In genomic region chr4:4645264-4645663, GRCm38 (mm10) we compare ENCODE assay signal across 14 mouse cellular contexts.
"Had no signal": no experiment of that assay in that cellular context is flagged by ENCODE, and none has a peak within 500 bp of the region (broad histone marks: within the 10 kb centered on the region; RNA-seq: fewer than 3 reads in every experiment).

No protein-coding gene starts in this region.

- H3K4me3 ChIP-seq: kidney, embryonic 15.5 days; limb, embryonic 13.5 days; liver, embryonic 15.5 days; lung, embryonic 15.5 days; myocyte; neural tube, embryonic 15.5 days had no signal

- H3K9me3 ChIP-seq: kidney, embryonic 15.5 days; limb, embryonic 13.5 days; liver, embryonic 15.5 days; lung, embryonic 15.5 days; neural tube, embryonic 15.5 days had no signal

- H3K9ac ChIP-seq: kidney, embryonic 15.5 days; limb, embryonic 13.5 days; liver, embryonic 15.5 days; lung, embryonic 15.5 days; neural tube, embryonic 15.5 days had no signal

- H3K27ac ChIP-seq: kidney, embryonic 15.5 days; limb, embryonic 13.5 days; liver, embryonic 15.5 days; lung, embryonic 15.5 days; neural tube, embryonic 15.5 days had no signal

- H3K4me2 ChIP-seq: kidney, embryonic 15.5 days; limb, embryonic 13.5 days; liver, embryonic 11.5 days; liver, embryonic 15.5 days; lung, embryonic 15.5 days; neural tube, embryonic 15.5 days had no signal

- H3K27me3 ChIP-seq: kidney, embryonic 15.5 days; limb, embryonic 13.5 days; liver, embryonic 15.5 days; lung, embryonic 15.5 days; neural tube, embryonic 15.5 days had no signal

- DNase-seq: kidney, adult 2 months; kidney, postnatal 25 days; lung, postnatal 36 days; midbrain, embryonic 14.5 days; right cerebral cortex, adult 18-20 months; right cerebral cortex, postnatal 25 days; thymus, postnatal 36 days had no signal

- H3K36me3 ChIP-seq: kidney, embryonic 15.5 days; limb, embryonic 13.5 days; liver, embryonic 15.5 days; lung, embryonic 15.5 days; neural tube, embryonic 15.5 days had no signal

- H3K4me1 ChIP-seq: kidney, embryonic 15.5 days; limb, embryonic 13.5 days; liver, embryonic 15.5 days; lung, embryonic 15.5 days; neural tube, embryonic 15.5 days had no signal
